Mouse (Mus musculus) R1 (cell line): Measurements from ENCODE around the gene Csrnp1.
"Not testable (repeated sequence)": the region's sequence is repeated elsewhere in the genome, so short reads cannot be mapped to it uniquely, and the experiment has no call there.

Experiments used
- DNase-seq: peaks from one replicate; pipeline ENCODE4 v3.0.0-alpha.2; 2018; ENCODE audit warnings: low read depth, low spot score

Gene Csrnp1

GRCm38 (mm10) chr9:119984536-119985011 is at the start of gene Csrnp1:
Gene Csrnp1, minus strand, starts transcription at chr9:119984658.
- DNase-seq: peak; percentile 99

- DNase-seq: no peak
These were observed 48.3 kb upstream of the Csrnp1 start for GRCm38 (mm10) chr9:120032710-120033109.

GRCm38 (mm10) chr9:120030421-120030820 is 46.0 kb upstream of the Csrnp1 start:
- DNase-seq: no peak

- no peak for DNase-seq
These were observed 45.4 kb upstream of the Csrnp1 start for GRCm38 (mm10) chr9:120029880-120030279.

- peak; percentile 75 for DNase-seq
These were observed 43.1 kb upstream of the Csrnp1 start for GRCm38 (mm10) chr9:120027401-120028151.

- no peak for DNase-seq
These were observed 40.2 kb upstream of the Csrnp1 start for GRCm38 (mm10) chr9:120024625-120025024.

GRCm38 (mm10) chr9:120024171-120024570 is 39.7 kb upstream of the Csrnp1 start:
- no peak for DNase-seq

GRCm38 (mm10) chr9:120023086-120023811 is 38.8 kb upstream of the Csrnp1 start, which contains the start of gene Xirp1:
Gene Xirp1, minus strand, starts transcription at chr9:120023598.
- DNase-seq: no peak

GRCm38 (mm10) chr9:120021164-120021563 is 36.7 kb upstream of the Csrnp1 start:
- DNase-seq: no peak

- peak; percentile 84 for DNase-seq
These were observed 35.9 kb upstream of the Csrnp1 start for GRCm38 (mm10) chr9:120020285-120020890.

- no peak for DNase-seq
These were observed 32.5 kb upstream of the Csrnp1 start for GRCm38 (mm10) chr9:120016956-120017355.

GRCm38 (mm10) chr9:120014828-120015227 is 30.4 kb upstream of the Csrnp1 start:
- DNase-seq: no peak

GRCm38 (mm10) chr9:120013251-120013820 is 28.9 kb upstream of the Csrnp1 start:
- DNase-seq: peak; percentile 77

- DNase-seq: peak; percentile 21
These were observed 28.3 kb upstream of the Csrnp1 start for GRCm38 (mm10) chr9:120012781-120013180.

GRCm38 (mm10) chr9:120012161-120012560 is 27.7 kb upstream of the Csrnp1 start:
- not testable (repeated sequence) for DNase-seq

GRCm38 (mm10) chr9:120011533-120011932 is 27.1 kb upstream of the Csrnp1 start:
- DNase-seq: peak; percentile 93

- peak; percentile 94 for DNase-seq
These were observed 26.5 kb upstream of the Csrnp1 start for GRCm38 (mm10) chr9:120010781-120011511.

- DNase-seq: no peak
These were observed 25.4 kb upstream of the Csrnp1 start for GRCm38 (mm10) chr9:120009871-120010270.

- DNase-seq: no peak
These were observed 24.9 kb upstream of the Csrnp1 start for GRCm38 (mm10) chr9:120009226-120009841.

- DNase-seq: peak; percentile 85
These were observed 23.4 kb upstream of the Csrnp1 start for GRCm38 (mm10) chr9:120007833-120008232.

- peak; percentile 97 for DNase-seq
These were observed 21.5 kb upstream of the Csrnp1 start for GRCm38 (mm10) chr9:120005936-120006335.
